Comparison of ENCODE assay signal across 9 mouse cellular contexts in genomic region chrX:73586181-73586580, GRCm38 (mm10).
"Had no signal": no experiment of that assay in that cellular context is flagged by ENCODE, and none has a peak within 500 bp of the region (broad histone marks: within the 10 kb centered on the region; RNA-seq: fewer than 3 reads in every experiment).

No protein-coding gene starts in this region.

- DNase-seq: liver, postnatal 0 days; lung, adult 2 months; lung, postnatal 14 days; lung, postnatal 36 days; right cerebral cortex, postnatal 14 days; spleen, adult 18-20 months; thymus, adult 18-20 months; thymus, postnatal 14 days; thymus, postnatal 36 days had no signal
